Mouse (Mus musculus): Measurements from ENCODE around the gene Slc35f5. TPM values are rescaled to one million over a fixed set of nuclear protein-coding genes. Genes with fewer than 3 reads are reported as not detected.

Slc35f5 gene
- polyA plus RNA-seq (2012; fragmentation: generic; extraction: Trizol), result 7.8 TPM
- long read RNA-seq, experiment 1, transcript Slc35f5-201 (16 exons, 2,733 nt), result major isoform, 24 of 37 reads
- long read RNA-seq, experiment 1, partial matches to known transcripts, result 1 of 37 reads
- long read RNA-seq, experiment 1, other reads (novel, unspliced or antisense), result 12 of 37 reads
- long read RNA-seq, experiment 2, transcript Slc35f5-201 (16 exons, 2,733 nt), result major isoform, 112 of 133 reads
- long read RNA-seq, experiment 2, partial matches to known transcripts, result 0 of 133 reads
- long read RNA-seq, experiment 2, other reads (novel, unspliced or antisense), result 21 of 133 reads

DNA sequence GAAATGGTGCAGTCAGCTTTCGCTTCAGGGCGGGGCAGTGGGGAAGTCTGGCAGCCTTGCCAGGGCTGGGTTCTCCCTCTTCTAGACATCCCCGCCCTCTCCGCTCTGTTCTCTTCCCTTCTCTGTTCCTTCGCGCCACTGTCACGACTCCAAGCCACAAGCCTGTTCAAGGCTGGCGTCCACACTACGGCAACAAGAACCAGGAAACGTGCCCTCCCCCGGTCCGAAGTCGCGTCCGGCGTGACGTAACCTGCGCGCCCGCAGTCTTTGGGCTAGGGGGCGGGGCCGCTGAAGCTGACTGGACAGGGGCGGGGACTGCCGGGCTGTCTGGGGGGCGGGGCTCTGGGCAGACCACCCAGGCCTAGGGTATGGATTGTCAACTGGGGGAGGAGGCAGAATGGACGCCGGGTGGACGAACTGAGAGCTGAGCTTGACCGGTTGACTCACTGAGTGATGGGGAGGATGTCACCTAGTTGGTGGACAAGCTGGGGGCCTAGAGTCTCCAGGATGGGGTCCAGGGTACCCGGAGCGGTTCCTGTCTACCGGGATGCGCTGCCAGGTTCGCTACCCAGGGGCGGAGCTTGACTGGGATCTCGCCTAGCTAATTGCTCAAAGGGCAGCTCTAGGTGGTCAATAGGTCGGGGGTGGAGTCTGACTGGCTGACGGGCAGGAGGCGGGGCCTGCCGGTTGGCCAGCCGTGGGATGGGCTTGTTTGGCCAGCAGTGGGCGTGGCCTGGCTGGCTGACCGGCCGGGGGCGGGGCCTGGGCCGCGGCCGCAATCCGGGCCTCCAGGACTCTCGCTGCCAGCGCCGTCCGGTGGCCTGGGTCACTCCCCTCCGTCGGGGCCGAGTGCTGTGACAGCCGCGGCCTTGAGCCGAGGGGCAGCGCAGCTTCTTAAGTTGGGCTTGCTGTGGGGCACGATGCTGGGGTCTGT lies at the start of gene Slc35f5:
Gene Slc35f5, plus strand, starts transcription at position 337 of the 934 bp plus-strand sequence.
- Histone ChIP-seq H3K79me2 (ENCODE audit: control insufficient read depth, insufficient read depth) (peaks cover 15% of the 10 kb centered on the region), H3K36me3 (ENCODE audit: control insufficient read depth, insufficient read depth) (no peaks in the 10 kb centered on the region), H3K79me3 (ENCODE audit: low read depth) (peaks cover 9% of the 10 kb centered on the region), H3K4me3 (ENCODE audit: insufficient read depth, poor library complexity, severe bottlenecking) (peak within 1 kb of the TSS; percentile 61), H3K27me3 (ENCODE audit: control insufficient read depth, insufficient read depth, insufficient read length) (no peaks in the 10 kb centered on the region), H3ac (ENCODE audit: control insufficient read depth, insufficient read length, low read depth) (peak within 1 kb of the TSS; percentile 91)
- TF ChIP-seq MAX (IDR thresholded peaks at IDR 0.05) (peak; percentile 41), CTCF (IDR thresholded peaks at IDR 0.05; ENCODE audit: control insufficient read depth, insufficient read depth, insufficient read length) (no peak)

DNA sequence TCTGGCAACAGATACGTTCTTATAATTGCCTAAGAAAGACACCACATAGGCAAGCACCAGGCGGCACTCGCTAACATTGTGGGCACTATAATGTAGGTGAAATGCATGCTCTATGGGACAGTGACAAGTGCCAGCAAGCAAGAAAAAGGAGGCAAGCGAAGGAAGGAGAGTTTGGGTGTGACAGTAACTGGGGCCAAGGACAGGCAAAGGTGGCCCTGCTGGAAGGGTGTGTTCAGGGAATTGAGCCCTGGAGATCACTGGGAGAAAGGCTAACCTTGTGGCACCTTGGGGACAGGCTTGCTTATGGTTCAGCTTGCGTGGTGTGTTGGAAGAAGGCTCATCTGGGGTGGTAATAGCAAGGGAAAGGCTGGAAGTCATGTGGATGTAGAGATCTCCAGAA lies 45.7 kb upstream of the Slc35f5 start:
- no peaks in the 10 kb centered on the region for H3K79me2 ChIP-seq (ENCODE audit: control insufficient read depth, insufficient read depth)

DNA sequence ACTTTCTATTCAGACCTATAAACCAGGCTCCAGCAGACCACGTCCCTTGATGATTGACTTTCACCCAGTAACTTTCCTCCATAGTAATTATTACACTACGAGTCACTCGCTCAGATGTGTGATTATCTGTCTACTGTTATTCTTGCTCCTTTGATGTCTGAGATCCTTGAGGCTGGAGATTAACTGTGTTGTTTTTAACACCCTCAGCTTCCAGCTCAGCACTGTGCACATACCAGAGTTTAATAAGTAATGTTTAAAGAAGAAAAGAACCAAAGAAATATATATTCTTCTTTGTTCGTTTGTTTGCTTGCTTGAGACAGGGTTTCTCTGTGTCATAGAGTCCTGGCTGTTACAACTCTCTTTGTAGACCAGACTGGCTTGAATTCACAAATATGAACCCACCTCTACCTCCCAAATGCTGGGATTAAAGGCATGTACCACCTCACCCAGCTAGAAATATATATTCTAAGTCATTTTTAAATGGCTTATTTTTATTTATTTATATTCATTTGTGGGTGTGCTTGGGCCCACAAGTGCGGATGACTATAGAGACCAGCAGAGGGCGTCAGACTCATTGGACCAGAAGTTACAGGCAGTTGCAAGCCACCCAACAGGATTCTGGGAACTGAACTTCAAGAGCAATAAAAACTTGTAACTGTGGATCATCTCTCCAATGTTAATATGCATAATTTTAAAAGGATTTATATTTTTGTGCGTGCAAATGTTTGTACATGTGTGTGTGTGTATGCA lies 43.3 kb upstream of the Slc35f5 start:
- Histone ChIP-seq H3K36me3 (ENCODE audit: control insufficient read depth, insufficient read depth) (no peaks in the 10 kb centered on the region), H3K27me3 (ENCODE audit: control insufficient read depth, insufficient read depth, insufficient read length) (no peaks in the 10 kb centered on the region), H3K79me3 (ENCODE audit: low read depth) (no peaks in the 10 kb centered on the region), H3ac (ENCODE audit: control insufficient read depth, insufficient read length, low read depth) (no peak overlapping the region), H3K4me3 (ENCODE audit: insufficient read depth, poor library complexity, severe bottlenecking) (no peak overlapping the region), H3K79me2 (ENCODE audit: control insufficient read depth, insufficient read depth) (no peaks in the 10 kb centered on the region)
- TF ChIP-seq MYOD1 (IDR thresholded peaks at IDR 0.05; ENCODE audit: control insufficient read depth, insufficient read length, low read depth), result no peak
- TF ChIP-seq FOSL1 (IDR thresholded peaks at IDR 0.05; ENCODE audit: insufficient read depth, low read length, poor library complexity, severe bottlenecking), result no peak
- no peak for TF ChIP-seq MAX (IDR thresholded peaks at IDR 0.05)
- TF ChIP-seq MYOG (IDR thresholded peaks at IDR 0.05; ENCODE audit: control insufficient read depth, extremely low read depth, insufficient read length), result no peak
- no peak for TF ChIP-seq CEBPB (IDR thresholded peaks at IDR 0.05; ENCODE audit: low read depth)
- TF ChIP-seq CTCF (IDR thresholded peaks at IDR 0.05; ENCODE audit: control insufficient read depth, insufficient read depth, insufficient read length), result no peak
- no peak for TF ChIP-seq USF1 (IDR thresholded peaks at IDR 0.05; ENCODE audit: low read depth)

More for the DNA sequence above, 45.7 kb upstream of the Slc35f5 start:
- Histone ChIP-seq H3K27me3 (ENCODE audit: control insufficient read depth, insufficient read depth, insufficient read length) (no peaks in the 10 kb centered on the region), H3K36me3 (ENCODE audit: control insufficient read depth, insufficient read depth) (no peaks in the 10 kb centered on the region), H3K4me3 (ENCODE audit: insufficient read depth, poor library complexity, severe bottlenecking) (no peak overlapping the region), H3ac (ENCODE audit: control insufficient read depth, insufficient read length, low read depth) (no peak overlapping the region), H3K79me3 (ENCODE audit: low read depth) (no peaks in the 10 kb centered on the region)
- TF ChIP-seq MYOD1 (IDR thresholded peaks at IDR 0.05; ENCODE audit: control insufficient read depth, insufficient read length, low read depth) (no peak), MYOG (IDR thresholded peaks at IDR 0.05; ENCODE audit: control insufficient read depth, extremely low read depth, insufficient read length) (no peak), USF1 (IDR thresholded peaks at IDR 0.05; ENCODE audit: low read depth) (no peak), MAX (IDR thresholded peaks at IDR 0.05) (no peak), CEBPB (IDR thresholded peaks at IDR 0.05; ENCODE audit: low read depth) (no peak), FOSL1 (IDR thresholded peaks at IDR 0.05; ENCODE audit: insufficient read depth, low read length, poor library complexity, severe bottlenecking) (no peak), CTCF (IDR thresholded peaks at IDR 0.05; ENCODE audit: control insufficient read depth, insufficient read depth, insufficient read length) (no peak)

DNA sequence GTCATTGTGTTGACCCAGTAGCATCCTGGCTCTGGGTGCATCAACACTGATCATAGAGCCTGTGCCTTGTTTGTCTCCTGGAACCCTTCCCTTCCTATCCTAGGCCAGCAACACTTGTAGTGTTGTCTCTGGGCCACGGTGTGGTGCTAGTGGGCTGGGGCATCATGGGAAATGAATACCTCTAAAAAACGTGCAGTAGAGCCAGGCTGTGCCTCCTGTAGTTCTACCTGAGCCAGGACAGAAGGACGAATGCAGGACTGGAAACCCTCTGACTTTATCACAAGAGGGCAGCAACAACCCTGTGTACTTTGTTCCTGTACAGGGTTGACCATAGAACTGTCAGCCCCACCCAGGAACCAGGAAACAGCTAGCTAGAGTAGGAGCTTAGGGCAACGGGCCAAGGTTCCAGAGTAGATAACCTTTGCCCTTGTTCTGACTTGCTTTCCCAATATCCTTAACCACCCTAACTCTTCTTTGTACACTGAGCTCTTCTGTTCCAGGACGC lies 41.2 kb upstream of the Slc35f5 start:
- H3K79me3 ChIP-seq (ENCODE audit: low read depth), result no peaks in the 10 kb centered on the region
- H3ac ChIP-seq (ENCODE audit: control insufficient read depth, insufficient read length, low read depth), result no peak overlapping the region
- TF ChIP-seq FOSL1 (IDR thresholded peaks at IDR 0.05; ENCODE audit: insufficient read depth, low read length, poor library complexity, severe bottlenecking), result no peak
- no peak for TF ChIP-seq MAX (IDR thresholded peaks at IDR 0.05)
- no peak for TF ChIP-seq MYOG (IDR thresholded peaks at IDR 0.05; ENCODE audit: control insufficient read depth, extremely low read depth, insufficient read length)
- no peak for TF ChIP-seq CTCF (IDR thresholded peaks at IDR 0.05; ENCODE audit: control insufficient read depth, insufficient read depth, insufficient read length)
- no peak for TF ChIP-seq MYOD1 (IDR thresholded peaks at IDR 0.05; ENCODE audit: control insufficient read depth, insufficient read length, low read depth)
- TF ChIP-seq CEBPB (IDR thresholded peaks at IDR 0.05; ENCODE audit: low read depth), result no peak
- TF ChIP-seq USF1 (IDR thresholded peaks at IDR 0.05; ENCODE audit: low read depth), result no peak
- H3K36me3 ChIP-seq (ENCODE audit: control insufficient read depth, insufficient read depth), result no peaks in the 10 kb centered on the region
- no peaks in the 10 kb centered on the region for H3K79me2 ChIP-seq (ENCODE audit: control insufficient read depth, insufficient read depth)
- H3K4me3 ChIP-seq (ENCODE audit: insufficient read depth, poor library complexity, severe bottlenecking), result no peak overlapping the region
- H3K27me3 ChIP-seq (ENCODE audit: control insufficient read depth, insufficient read depth, insufficient read length), result no peaks in the 10 kb centered on the region

DNA sequence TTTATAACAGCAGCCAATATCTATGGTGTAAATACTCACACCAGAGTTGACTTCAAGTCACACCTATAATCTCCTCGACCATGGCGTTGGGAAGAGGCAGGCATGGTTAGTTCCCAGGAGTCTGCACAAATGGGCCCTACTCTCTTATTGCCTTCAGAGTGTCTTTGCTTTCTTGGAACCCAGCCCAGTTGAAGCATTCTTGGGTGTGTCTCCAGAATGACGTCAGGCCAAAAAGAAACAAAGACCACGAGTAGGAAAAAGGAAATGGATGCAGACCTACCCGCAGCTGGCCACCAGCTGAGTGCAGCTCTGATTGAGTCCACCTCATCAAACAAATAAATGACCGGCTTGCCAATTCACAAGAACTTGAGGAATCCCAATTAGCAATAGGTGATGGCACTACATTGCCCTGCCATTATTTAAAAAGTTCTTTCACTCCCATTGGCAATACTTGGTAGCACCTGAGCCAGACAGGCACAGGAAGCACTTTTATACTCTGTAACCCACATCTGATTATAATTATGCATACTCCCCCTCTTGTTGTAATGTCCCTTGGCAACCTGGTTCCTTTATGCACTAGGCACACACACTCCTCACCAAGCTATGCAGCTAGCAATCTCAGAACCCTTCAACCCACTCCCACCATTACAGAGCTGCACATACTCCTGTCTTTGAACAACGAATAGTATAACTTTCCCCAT lies 34.3 kb upstream of the Slc35f5 start:
- no peaks in the 10 kb centered on the region for H3K27me3 ChIP-seq (ENCODE audit: control insufficient read depth, insufficient read depth, insufficient read length)
- H3K4me3 ChIP-seq (ENCODE audit: insufficient read depth, poor library complexity, severe bottlenecking), result no peak overlapping the region
- H3K36me3 ChIP-seq (ENCODE audit: control insufficient read depth, insufficient read depth), result no peaks in the 10 kb centered on the region
- H3K79me3 ChIP-seq (ENCODE audit: low read depth), result no peaks in the 10 kb centered on the region
- no peaks in the 10 kb centered on the region for H3K79me2 ChIP-seq (ENCODE audit: control insufficient read depth, insufficient read depth)
- TF ChIP-seq MYOD1 (IDR thresholded peaks at IDR 0.05; ENCODE audit: control insufficient read depth, insufficient read length, low read depth) (no peak), CTCF (IDR thresholded peaks at IDR 0.05; ENCODE audit: control insufficient read depth, insufficient read depth, insufficient read length) (no peak), FOSL1 (IDR thresholded peaks at IDR 0.05; ENCODE audit: insufficient read depth, low read length, poor library complexity, severe bottlenecking) (no peak), USF1 (IDR thresholded peaks at IDR 0.05; ENCODE audit: low read depth) (no peak), CEBPB (IDR thresholded peaks at IDR 0.05; ENCODE audit: low read depth) (no peak), MAX (IDR thresholded peaks at IDR 0.05) (no peak), MYOG (IDR thresholded peaks at IDR 0.05; ENCODE audit: control insufficient read depth, extremely low read depth, insufficient read length) (no peak)
- H3ac ChIP-seq (ENCODE audit: control insufficient read depth, insufficient read length, low read depth), result no peak overlapping the region

Data from C2C12 (cell line).